Mouse (Mus musculus) left cerebral cortex, adult 2 months (tissue): Measurements from ENCODE around the gene Prdx5. TPM values are rescaled to one million over a fixed set of nuclear protein-coding genes. Genes with fewer than 3 reads are reported as not detected.

Experiments used
- DNase-seq, 2 experiments: peaks; one replicate each; pipeline ENCODE4 v3.0.0; 2021 to 2022; ENCODE audit warnings: low spot score in 2 of 2, mixed read lengths in 1 of 2; ENCODE audit errors: extremely low spot score in 1 of 2
- H3K27ac ChIP-seq: fragments of 200-600 bp; 2 replicates; pipeline ENCODE4 v1.8.1; 2022
- H3K4me3 ChIP-seq: fragments of 200-600 bp; 2 replicates; pipeline ENCODE4 v1.8.1; 2022
- CTCF ChIP-seq: fragments of 200-600 bp; IDR thresholded peaks from 2 replicates; pipeline ENCODE4 v1.8.1; 2022; ENCODE audit warnings: antibody characterized with exemption, mild to moderate bottlenecking, moderate library complexity
- intact Hi-C: fragments of 180-260 bp; cut with DNase I; formaldehyde crosslinking; loops from one replicate; pipeline ENCODE4 v1.15.1; 2025
- long read RNA-seq, 2 experiments: library from polyadenylated mRNA; stranded (forward); transcript quantifications; one replicate each; pipeline ENCODE4 v2.0.0; 2021; ENCODE audit warnings: borderline mapping rate in 2 of 2
- total RNA-seq, 2 experiments: library from RNA; stranded (reverse); gene quantifications; 2 replicates each; pipeline ENCODE4 v1.2.3; 2021

Gene Prdx5
- 100 to 1,000 TPM; 315 to 354 TPM for total RNA-seq
- long read RNA-seq, experiment 1, transcript Prdx5-201 (6 exons, 1,262 nt), result major isoform, 130 of 145 reads
- long read RNA-seq, experiment 1, transcript Prdx5-203 (5 exons, 755 nt), result minor isoform, 9 of 145 reads
- long read RNA-seq, experiment 1, partial matches to known transcripts, result 3 of 145 reads
- long read RNA-seq, experiment 1, other reads (novel, unspliced or antisense), result 3 of 145 reads
- long read RNA-seq, experiment 2, transcript Prdx5-201 (6 exons, 1,262 nt), result major isoform, 98 of 108 reads
- long read RNA-seq, experiment 2, partial matches to known transcripts, result 4 of 108 reads
- long read RNA-seq, experiment 2, other reads (novel, unspliced or antisense), result 3 of 108 reads

GRCm38 (mm10) chr19:6909507-6910289 lies at the start of gene Prdx5, which contains the start of gene Trmt112:
Gene Prdx5 (minus strand): TSS chr19:6910106.
Gene Trmt112 (plus strand): TSS chr19:6909698.
- Histone ChIP-seq H3K4me3 (peak within 1 kb of the TSS; percentile 91), H3K27ac (peak within 1 kb of the TSS; percentile 99)
- no peak for TF ChIP-seq CTCF
- DNase-seq, result peak; percentile 91
- intact Hi-C loops, result loop anchor here (2.0 to 5.0 kb wide), 3 partner anchors 52 to 412 kb away; partner anchors contain the start of genes Ccdc88b and Rps6ka4

- intact Hi-C loops, result no loop called here
- DNase-seq, result no peak
- H3K27ac ChIP-seq, result no peak overlapping the region
- H3K4me3 ChIP-seq, result no peak overlapping the region
- TF ChIP-seq CTCF, result no peak
Measured at GRCm38 (mm10) chr19:6956461-6956860, 46.6 kb upstream of the Prdx5 start.

GRCm38 (mm10) chr19:6955424-6955823 lies 45.5 kb upstream of the Prdx5 start:
- intact Hi-C loops, result no loop called here

GRCm38 (mm10) chr19:6954046-6954445 lies 44.1 kb upstream of the Prdx5 start:
- H3K27ac ChIP-seq, result no peak overlapping the region
- DNase-seq, result no peak
- peak; percentile 31 for TF ChIP-seq CTCF
- H3K4me3 ChIP-seq, result no peak overlapping the region
- intact Hi-C loops, result no loop called here

More at GRCm38 (mm10) chr19:6955424-6955823, 45.5 kb upstream of the Prdx5 start:
- no peak overlapping the region for H3K27ac ChIP-seq
- H3K4me3 ChIP-seq, result no peak overlapping the region
- no peak for DNase-seq
- TF ChIP-seq CTCF, result no peak

GRCm38 (mm10) chr19:6952712-6953037 lies 42.8 kb upstream of the Prdx5 start:
- intact Hi-C loops, result loop anchor here (2.0 kb wide), 1 partner anchor 16 kb away; no protein-coding TSS in a partner anchor
- Histone ChIP-seq H3K27ac (peak overlapping the region; percentile 96), H3K4me3 (peak overlapping the region; percentile 62)
- no peak for TF ChIP-seq CTCF
- no peak for DNase-seq

GRCm38 (mm10) chr19:6951994-6952711 lies 42.2 kb upstream of the Prdx5 start:
- intact Hi-C loops, result loop anchor here (2.0 kb wide), 1 partner anchor 17 kb away; no protein-coding TSS in a partner anchor
- peak; percentile 60 to 75 for DNase-seq
- Histone ChIP-seq H3K4me3 (peak overlapping the region; percentile 62), H3K27ac (peak overlapping the region; percentile 96)
- no peak for TF ChIP-seq CTCF

GRCm38 (mm10) chr19:6951381-6951968 lies 41.6 kb upstream of the Prdx5 start:
- intact Hi-C loops, result no loop called here
- H3K27ac ChIP-seq, result peak overlapping the region; percentile 96
- H3K4me3 ChIP-seq, result peak overlapping the region; percentile 62
- TF ChIP-seq CTCF, result no peak
- DNase-seq, result peak; percentile 90 to 92

GRCm38 (mm10) chr19:6950613-6951153 lies 40.8 kb upstream of the Prdx5 start:
- intact Hi-C loops, result loop anchor here (1.0 kb wide), 1 partner anchor 8 kb away; the partner anchor contains the start of gene Gpr137
- Histone ChIP-seq H3K27ac (peak overlapping the region; percentile 96), H3K4me3 (peak overlapping the region; percentile 62)
- peak in 1 of 2 experiments; percentile 56 for DNase-seq
- no peak for TF ChIP-seq CTCF

GRCm38 (mm10) chr19:6949951-6950350 lies 40.0 kb upstream of the Prdx5 start:
- intact Hi-C loops, result loop anchor here (1.0 to 5.0 kb wide), 2 partner anchors 8 to 703 kb away; partner anchors contain the start of gene Gpr137
- H3K4me3 ChIP-seq, result peak overlapping the region; percentile 62
- no peak for TF ChIP-seq CTCF

GRCm38 (mm10) chr19:6949532-6949931 lies 39.6 kb upstream of the Prdx5 start:
- H3K27ac ChIP-seq, result no peak overlapping the region
- no peak for TF ChIP-seq CTCF
- intact Hi-C loops, result loop anchor here (5.0 kb wide), 1 partner anchor 702 kb away; no protein-coding TSS in a partner anchor

More at GRCm38 (mm10) chr19:6949951-6950350, 40.0 kb upstream of the Prdx5 start:
- no peak for DNase-seq
- no peak overlapping the region; the same call in 1 of the 2 replicates for H3K27ac ChIP-seq

GRCm38 (mm10) chr19:6948186-6948585 lies 38.3 kb upstream of the Prdx5 start:
- intact Hi-C loops, result loop anchor here (5.0 kb wide), 1 partner anchor 701 kb away; no protein-coding TSS in a partner anchor
- no peak for TF ChIP-seq CTCF
- no peak overlapping the region for H3K4me3 ChIP-seq
- no peak for DNase-seq
- no peak overlapping the region for H3K27ac ChIP-seq

More at GRCm38 (mm10) chr19:6949532-6949931, 39.6 kb upstream of the Prdx5 start:
- H3K4me3 ChIP-seq, result no peak overlapping the region
- no peak for DNase-seq
